Mouse (Mus musculus) megakaryocyte, embryonic 14.5 days (primary cell): Measurements from ENCODE around the gene Pik3r4.

ENCODE experiments used
- FLI1 ChIP-seq: IDR thresholded peaks from 2 replicates; pipeline ENCODE4 v1.6.1; 2012; ENCODE audit warnings: low read length, inconsistent platforms, mixed read lengths
- GATA1 ChIP-seq: IDR thresholded peaks from 3 replicates; pipeline ENCODE4 v1.6.1; 2012; ENCODE audit warnings: mixed read lengths, low read length, inconsistent platforms, borderline replicate concordance

- no peak for TF ChIP-seq GATA1
- no peak for TF ChIP-seq FLI1
Observed at GRCm38 (mm10) chr9:105700702-105701101, 57.9 kb downstream of the Pik3r4 start.
